Mouse (Mus musculus): ENCODE measurements around the gene Ephx1.
"Not testable (repeated sequence)": the region's sequence is repeated elsewhere in the genome, so short reads cannot be mapped to it uniquely, and the experiment has no call there.

Gene Ephx1

GRCm38 (mm10) chr1:180974126-180974746 lies 46.5 kb downstream of the Ephx1 start:
- DNase-seq (ENCODE audit: low read depth, low spot score): peak; percentile 71

GRCm38 (mm10) chr1:180972941-180973340 lies 47.8 kb downstream of the Ephx1 start:
- DNase-seq (ENCODE audit: low read depth, low spot score): no peak

GRCm38 (mm10) chr1:180967261-180967660 lies 53.4 kb downstream of the Ephx1 start:
- no peak for DNase-seq (ENCODE audit: low read depth, low spot score)

- DNase-seq (ENCODE audit: low read depth, low spot score): no peak
These were observed 54.2 kb downstream of the Ephx1 start for GRCm38 (mm10) chr1:180966542-180966941.

GRCm38 (mm10) chr1:180965786-180966185 lies 54.9 kb downstream of the Ephx1 start:
- no peak for DNase-seq (ENCODE audit: low read depth, low spot score)

- DNase-seq (ENCODE audit: low read depth, low spot score): no peak
These were observed 61.9 kb downstream of the Ephx1 start for GRCm38 (mm10) chr1:180958797-180959196.

GRCm38 (mm10) chr1:180957989-180958388 lies 62.7 kb downstream of the Ephx1 start:
- DNase-seq (ENCODE audit: low read depth, low spot score): no peak

GRCm38 (mm10) chr1:180956973-180957381 lies 63.7 kb downstream of the Ephx1 start:
- DNase-seq (ENCODE audit: low read depth, low spot score): no peak

GRCm38 (mm10) chr1:180956401-180956800 lies 64.3 kb downstream of the Ephx1 start:
- no peak for DNase-seq (ENCODE audit: low read depth, low spot score)

GRCm38 (mm10) chr1:180952808-180953207 lies 67.9 kb downstream of the Ephx1 start:
- DNase-seq (ENCODE audit: low read depth, low spot score): no peak

GRCm38 (mm10) chr1:180952085-180952746 lies 68.5 kb downstream of the Ephx1 start:
- DNase-seq (ENCODE audit: low read depth, low spot score): no peak

GRCm38 (mm10) chr1:180946448-180946847 lies 74.3 kb downstream of the Ephx1 start:
- DNase-seq (ENCODE audit: low read depth, low spot score): no peak

GRCm38 (mm10) chr1:180945001-180945980 lies 75.4 kb downstream of the Ephx1 start:
- peak; percentile 4 for DNase-seq (ENCODE audit: low read depth, low spot score)

- DNase-seq (ENCODE audit: low read depth, low spot score): no peak
These were observed 76.2 kb downstream of the Ephx1 start for GRCm38 (mm10) chr1:180944553-180944952.

GRCm38 (mm10) chr1:180943896-180944295 lies 76.8 kb downstream of the Ephx1 start:
- DNase-seq (ENCODE audit: low read depth, low spot score): peak; percentile 39

GRCm38 (mm10) chr1:180943032-180943644 lies 77.6 kb downstream of the Ephx1 start:
- DNase-seq (ENCODE audit: low read depth, low spot score): no peak

GRCm38 (mm10) chr1:180942166-180943031 lies 78.3 kb downstream of the Ephx1 start, which contains the start of gene Tmem63a:
Gene Tmem63a (plus strand): TSS chr1:180942344.
- DNase-seq (ENCODE audit: low read depth, low spot score): peak; percentile 88

- DNase-seq (ENCODE audit: low read depth, low spot score): no peak
These were observed 79.0 kb downstream of the Ephx1 start for GRCm38 (mm10) chr1:180941726-180942125.

GRCm38 (mm10) chr1:180940776-180941460 lies 79.8 kb downstream of the Ephx1 start:
- DNase-seq (ENCODE audit: low read depth, low spot score): no peak

GRCm38 (mm10) chr1:180938781-180939180 lies 81.9 kb downstream of the Ephx1 start:
- not testable (repeated sequence) for DNase-seq (ENCODE audit: low read depth, low spot score)

Measured in A20 (cell line).